Mouse (Mus musculus) lung, adult 2 months (tissue): ENCODE measurements at regions not wholly inside any gene's neighbourhood (a gene's known extent, or its start where the extent isn't known, plus 50 kb on each side); places are given as distances from the start of the nearest gene placed in this dataset.

ENCODE experiments used
- CTCF ChIP-seq: fragments of 200-500 bp; IDR thresholded peaks from 2 replicates; pipeline ENCODE4 v1.5.1; 2011; ENCODE audit warnings: mild to moderate bottlenecking, low read length, control low read depth; ENCODE audit not compliant: insufficient read depth
- POLR2A ChIP-seq: fragments of 200-500 bp; IDR thresholded peaks from 2 replicates; pipeline ENCODE4 v1.6.1; 2011; ENCODE audit warnings: low read depth, mild to moderate bottlenecking, control low read depth, low read length, borderline replicate concordance; ENCODE audit errors: extremely low read depth

GRCm38 (mm10) chr5:149931574-149932161 is 86.8 kb upstream of the Rxfp2 start:
- no peak for TF ChIP-seq CTCF
- no peak for TF ChIP-seq POLR2A
